Mouse (Mus musculus) mature B cell (primary cell): ENCODE results near the gene Zfp513.

Experiments
- in situ Hi-C: fragments of 300-500 bp; cut with MboI; formaldehyde crosslinking; loops from 2 replicates; pipeline ENCODE4 v1.14.3; 2019

Gene Zfp513

DNA sequence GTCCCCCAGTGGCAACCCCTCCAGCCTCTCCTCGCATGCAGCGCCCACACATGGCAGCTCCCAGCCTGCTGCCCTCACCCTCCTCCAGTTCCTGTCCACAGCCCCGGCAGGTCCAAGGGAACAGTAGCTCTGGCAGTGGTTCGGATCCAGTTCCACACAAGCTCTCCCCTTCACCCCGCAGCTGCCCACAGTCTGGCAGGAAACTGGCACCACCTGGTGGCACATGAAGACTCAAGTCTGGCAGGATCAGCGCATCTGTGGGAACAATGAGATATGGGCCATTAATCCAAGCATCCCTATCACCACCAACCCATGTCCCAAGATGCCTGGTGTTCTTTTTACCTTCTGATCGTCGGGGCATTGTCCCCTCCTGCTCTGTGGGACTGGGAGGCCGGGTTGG, 2.2 kb downstream of the Zfp513 start:
- in situ Hi-C loops, result no loop called here

DNA sequence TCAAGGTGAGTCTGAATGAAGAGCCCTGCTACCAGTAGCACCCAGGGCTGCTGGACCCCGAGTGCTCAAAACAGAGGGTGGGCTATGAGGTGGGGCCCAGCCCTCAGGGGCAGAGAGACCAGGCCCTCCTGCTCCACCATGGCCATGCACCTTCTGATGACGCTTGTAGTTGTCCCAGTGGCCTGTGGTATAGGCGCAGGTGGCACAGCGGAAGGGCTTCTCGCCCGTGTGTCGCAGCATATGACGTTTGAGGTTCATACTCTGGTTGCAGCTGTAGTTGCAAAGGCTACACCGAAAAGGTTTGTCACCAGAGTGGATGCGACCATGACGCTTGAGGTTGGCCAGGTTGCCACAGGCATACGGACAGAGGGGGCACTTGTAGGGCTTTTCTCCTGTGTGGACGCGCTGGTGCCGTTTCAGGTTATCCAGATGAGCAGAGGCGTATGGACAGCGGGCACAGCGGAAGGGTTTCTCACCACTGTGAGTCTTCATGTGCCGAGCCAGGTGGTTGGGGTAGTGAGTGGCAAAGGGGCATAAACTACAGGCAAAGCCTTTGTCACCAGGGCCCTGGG, 2.7 kb downstream of the Zfp513 start:
- in situ Hi-C loops, result no loop called here

DNA sequence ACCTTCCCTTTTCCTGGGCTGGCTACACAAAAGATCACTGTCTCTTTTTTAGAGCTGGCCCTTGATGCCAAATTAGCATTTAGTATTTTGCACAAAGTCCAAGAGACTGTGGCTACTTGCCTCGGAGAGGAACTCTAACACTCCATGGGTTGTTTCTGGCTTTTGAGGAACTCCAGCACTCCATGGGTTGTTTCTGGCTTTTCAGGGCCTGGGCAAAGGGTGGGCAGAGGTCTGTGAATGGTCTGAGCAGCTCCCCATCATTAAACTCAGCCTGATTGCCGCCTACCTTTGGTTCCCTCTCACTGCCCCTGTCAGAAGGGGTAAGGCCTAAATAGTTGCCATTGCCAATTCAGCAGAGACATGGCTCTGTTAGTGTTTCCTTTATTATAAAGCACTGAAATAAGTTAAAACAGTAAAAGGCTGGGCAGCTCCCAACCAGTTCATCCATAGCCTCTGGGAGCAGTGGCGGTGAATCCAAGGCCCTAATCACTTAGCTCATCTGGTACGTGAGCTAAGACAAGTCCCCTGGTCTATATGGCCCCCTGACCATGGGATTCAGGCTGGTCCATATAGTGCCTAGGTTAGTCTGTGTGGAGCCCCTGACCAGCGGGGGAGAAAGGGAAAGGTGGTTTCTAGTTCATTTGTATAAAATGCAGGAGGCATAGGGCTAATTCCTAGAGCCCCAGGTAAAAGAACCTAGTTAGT, 3.3 kb downstream of the Zfp513 start:
- in situ Hi-C loops, result no loop called here

DNA sequence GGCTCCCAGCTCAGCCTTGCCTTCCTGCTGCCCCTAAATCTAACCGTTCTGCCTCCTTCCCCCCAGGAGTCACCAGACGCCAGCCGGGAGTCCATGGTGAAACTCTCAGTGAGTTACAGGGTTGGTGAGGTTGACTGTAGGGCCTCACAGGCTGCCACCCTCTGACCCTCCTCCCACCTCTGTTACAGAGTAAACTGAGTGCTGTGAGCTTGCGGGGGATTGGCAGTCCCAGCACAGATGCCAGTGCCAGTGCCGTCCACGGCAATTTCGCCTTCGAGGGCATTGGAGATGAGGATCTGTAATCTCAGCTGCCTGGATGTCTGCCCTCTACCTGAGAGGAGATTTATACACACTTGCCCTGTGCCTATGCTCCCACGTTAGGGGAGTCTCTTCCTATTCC, 3.9 kb downstream of the Zfp513 start:
- in situ Hi-C loops, result no loop called here

DNA sequence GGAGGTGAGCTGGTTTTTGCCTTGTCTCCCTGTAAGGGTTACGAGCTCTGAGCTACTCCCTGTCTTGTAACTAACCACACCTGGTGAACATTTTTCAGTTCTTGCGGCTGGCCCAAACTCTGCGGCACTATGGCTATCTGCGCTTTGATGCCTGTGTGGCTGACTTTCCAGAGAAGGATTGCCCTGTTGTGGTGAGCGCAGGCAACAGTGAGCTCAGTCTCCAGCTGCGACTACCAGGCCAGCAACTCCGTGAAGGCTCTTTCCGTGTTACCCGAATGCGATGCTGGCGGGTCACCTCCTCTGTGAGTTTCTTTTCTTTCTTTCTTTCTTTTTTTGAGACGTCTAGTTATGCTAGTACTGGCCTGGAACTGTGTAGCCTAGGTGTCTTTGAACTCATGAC, 5.0 kb downstream of the Zfp513 start:
- in situ Hi-C loops, result no loop called here

DNA sequence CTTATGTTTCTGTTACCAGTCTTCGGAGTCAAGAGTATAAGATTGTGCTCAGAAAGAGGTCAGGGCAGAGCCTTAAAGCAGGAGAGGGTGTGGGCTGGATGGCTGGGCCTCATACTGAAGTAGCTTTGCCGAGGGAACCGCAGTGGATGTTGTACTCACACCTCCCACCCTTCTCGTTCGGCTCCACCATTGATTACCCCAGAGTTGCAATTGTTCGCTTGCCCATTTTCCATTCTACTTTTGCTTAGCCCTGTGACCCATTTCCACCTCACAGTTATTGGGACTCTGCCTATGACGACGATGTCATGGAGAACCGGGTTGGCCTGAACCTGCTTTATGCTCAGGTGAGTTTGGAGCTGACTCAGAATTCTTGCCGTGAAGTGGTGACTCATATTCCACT, 5.9 kb downstream of the Zfp513 start:
- in situ Hi-C loops, result no loop called here

DNA sequence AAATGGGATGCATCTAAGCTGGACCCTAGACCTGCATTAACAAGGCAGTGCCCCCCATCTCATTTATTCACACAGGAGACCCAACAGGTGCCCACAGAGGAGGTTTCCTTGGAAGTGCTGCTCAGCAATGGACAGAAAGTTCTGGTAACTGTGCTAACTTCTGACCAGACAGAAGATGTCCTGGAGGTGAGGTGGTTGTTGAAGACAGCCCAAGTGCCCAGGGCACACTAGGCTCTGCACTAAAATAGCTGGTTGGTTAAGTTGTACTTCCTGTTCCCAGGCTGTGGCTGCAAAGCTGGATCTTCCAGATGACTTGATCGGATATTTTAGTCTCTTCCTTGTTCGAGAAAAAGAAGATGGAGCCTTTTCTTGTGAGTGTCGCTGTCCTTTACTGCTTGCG, 6.4 kb downstream of the Zfp513 start:
- in situ Hi-C loops, result no loop called here

DNA sequence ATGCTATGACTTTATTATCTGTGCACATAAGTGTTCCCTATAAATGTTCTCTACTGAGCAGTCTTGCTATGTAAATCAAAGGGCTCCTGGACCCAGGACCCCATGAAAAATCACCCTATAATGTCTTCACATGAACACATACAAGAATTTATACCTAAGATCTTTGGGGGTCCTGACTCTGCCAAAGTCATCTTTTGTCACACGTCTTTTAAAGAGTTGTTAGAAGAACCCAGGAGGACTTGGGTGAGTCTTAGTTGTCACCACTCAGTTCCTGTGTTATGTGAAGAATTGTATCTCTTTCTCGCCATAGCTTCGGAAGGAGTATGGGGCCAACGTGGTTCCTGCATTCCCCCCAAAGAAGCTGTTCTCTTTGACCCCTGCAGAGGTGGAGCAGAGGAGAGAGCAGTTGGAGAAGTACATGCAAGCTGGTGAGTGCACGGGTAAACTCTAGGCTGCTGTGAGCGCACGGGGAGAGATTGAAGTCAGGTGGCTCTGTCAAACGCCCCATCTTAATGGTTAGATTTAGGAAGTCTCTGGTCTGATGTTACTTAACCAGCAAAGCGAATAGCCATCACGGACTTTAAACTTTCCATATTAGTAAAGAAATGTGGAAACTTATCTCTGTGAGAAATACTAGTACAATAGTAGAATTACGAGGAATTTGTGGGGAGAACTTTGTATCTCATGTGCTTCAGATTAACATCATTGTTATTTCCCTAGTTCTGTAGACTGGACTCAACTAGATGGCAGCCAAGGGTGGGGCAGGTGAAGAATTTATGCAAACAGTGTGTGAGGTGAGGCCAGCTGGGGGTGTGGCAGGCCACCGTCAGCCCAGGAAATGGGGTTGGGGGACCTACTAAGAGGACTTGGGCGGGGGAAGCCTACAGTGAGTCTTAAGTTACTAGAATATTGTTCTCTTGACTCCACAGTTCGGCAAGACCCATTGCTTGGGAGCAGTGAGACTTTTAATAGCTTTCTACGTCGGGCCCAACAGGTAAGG, 7.3 kb downstream of the Zfp513 start:
- in situ Hi-C loops, result loop anchor here (5.0 kb wide), 1 partner anchor 133 kb away; no protein-coding TSS in a partner anchor

DNA sequence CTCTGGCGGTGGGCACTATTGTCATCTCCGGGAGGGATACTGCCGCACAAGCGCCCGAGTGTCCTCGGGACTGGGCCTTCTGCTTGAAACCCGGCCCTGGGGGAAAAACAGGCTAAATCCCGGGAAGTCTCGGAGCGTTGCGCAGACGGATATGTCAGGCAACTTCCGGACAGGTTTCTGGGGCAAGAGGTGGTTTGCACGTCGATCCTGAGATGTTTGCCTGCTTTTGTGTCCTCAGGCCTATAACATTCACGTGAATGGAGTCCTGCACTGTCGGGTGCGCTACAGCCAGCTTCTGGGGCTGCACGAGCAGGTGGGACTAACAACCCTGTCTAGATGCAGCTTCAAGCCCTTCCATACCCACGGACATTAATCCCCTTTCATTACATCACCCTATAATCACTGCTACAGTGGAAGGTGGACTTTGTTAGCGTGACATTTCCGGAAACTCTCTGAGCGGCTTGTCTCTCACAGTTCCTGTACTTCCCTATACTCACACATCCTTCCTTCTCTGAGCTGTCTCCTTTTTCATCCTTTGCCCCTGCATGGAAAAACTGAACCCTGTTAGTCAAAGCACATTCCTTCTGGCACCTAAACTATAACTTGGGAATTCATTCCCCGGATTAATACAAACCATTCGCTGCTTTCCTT, 8.3 kb downstream of the Zfp513 start:
- in situ Hi-C loops, result loop anchor here (5.0 kb wide), 1 partner anchor 134 kb away; no protein-coding TSS in a partner anchor

DNA sequence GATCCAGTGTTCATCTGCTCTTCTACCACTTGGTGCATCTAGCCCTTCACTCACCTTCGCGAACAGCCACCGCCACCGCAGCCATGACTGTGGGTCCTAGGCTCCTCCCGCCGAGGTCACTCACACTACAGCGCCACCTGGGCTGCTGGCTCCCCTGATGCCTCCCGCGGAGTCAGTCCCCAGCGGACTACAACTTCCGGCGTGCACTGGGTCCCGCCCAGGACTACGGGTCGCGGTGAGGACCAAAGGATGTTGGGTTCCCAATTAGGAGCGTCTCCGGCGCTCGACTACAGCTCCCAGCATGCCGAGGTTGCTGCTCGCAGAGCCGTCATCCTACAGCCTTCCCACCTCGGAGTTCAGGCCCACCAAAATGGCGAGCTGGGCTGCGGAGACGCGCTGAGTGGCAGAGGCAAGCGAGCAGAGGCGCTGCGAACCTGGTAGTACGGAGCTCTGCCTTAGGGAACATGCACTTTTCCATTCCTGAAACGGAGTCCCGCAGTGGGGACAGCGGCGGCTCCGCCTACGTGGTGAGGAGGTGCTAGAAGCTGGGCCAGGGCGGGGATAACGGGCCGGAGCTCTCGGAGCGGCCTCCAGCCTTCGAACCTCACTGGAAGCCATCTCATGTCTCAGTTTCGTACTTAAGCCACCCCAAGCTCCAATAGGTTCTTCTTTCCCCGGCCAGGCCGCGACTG, 9.0 kb downstream of the Zfp513 start, which contains the start of the genes Snx17 and Eif2b4:
Gene Snx17, plus strand, starts transcription at position 289 of the 692 bp plus-strand sequence.
Gene Eif2b4, minus strand, starts transcription at position 492 of the 692 bp plus-strand sequence.
- in situ Hi-C loops, result loop anchor here (5.0 kb wide), 1 partner anchor 134 kb away; no protein-coding TSS in a partner anchor

DNA sequence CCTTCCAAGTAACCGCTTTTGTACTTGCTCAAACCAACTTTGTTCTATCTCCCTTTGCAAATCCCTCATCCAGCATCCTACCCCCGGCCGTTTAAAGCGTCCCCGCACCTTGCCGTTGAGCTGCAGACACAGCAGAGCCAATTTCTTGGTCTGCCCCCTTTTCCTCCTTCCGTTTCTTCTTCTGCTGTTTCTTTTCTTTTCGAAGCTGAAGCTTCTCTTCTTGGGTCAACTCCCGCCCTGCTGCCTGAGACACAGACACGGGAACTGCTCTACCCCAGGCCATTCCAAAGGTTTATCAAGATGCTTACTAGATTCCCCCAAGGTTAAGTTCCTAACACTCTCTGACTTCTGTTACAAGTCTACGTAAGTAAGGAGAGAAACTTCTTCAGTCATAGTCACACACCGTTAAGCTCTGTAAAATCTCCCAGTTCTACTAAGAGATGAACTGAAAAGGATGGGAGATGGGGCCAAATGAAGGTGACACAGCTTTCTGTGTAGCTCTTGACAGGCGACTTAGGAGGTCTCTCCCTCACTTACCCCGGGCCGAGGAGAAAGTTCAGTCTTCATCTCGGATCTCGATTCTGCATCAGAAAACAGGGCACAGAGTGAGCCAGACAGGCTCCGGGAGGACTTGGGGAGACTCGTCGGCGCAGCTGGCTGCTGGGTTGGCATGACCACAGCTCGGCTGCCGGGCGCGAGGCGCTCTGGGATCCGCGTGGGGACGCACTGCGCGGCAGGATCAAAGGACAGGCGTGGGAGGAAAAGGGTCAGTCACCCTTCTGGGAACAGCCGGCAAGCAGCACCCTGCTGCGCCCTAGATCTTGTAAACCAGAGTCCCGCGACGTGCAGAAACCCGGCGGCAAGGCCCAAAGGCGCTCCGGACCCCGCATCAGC, 9.8 kb downstream of the Zfp513 start:
- in situ Hi-C loops, result loop anchor here (5.0 kb wide), 1 partner anchor 135 kb away; no protein-coding TSS in a partner anchor

DNA sequence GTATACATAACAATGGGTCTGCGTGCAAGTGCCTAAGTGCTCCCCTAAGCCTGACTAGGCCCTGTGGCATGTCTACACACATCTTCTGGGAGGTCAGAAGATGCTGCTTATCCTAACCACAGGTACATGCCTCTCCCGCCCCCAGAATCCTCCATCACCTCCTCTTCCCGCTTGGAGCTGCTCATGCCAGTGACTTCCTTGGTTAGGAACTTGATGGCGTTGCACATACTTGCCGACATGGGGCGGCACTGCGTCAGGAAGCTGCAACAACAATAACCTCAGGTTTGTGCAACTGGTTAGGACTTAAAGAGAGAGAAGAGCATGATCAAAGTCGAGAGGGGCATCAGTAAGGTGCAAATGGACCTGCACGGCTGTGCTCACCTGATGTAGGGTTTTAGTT, 11.9 kb downstream of the Zfp513 start:
- in situ Hi-C loops, result loop anchor here (5.0 kb wide), 1 partner anchor 137 kb away; no protein-coding TSS in a partner anchor

DNA sequence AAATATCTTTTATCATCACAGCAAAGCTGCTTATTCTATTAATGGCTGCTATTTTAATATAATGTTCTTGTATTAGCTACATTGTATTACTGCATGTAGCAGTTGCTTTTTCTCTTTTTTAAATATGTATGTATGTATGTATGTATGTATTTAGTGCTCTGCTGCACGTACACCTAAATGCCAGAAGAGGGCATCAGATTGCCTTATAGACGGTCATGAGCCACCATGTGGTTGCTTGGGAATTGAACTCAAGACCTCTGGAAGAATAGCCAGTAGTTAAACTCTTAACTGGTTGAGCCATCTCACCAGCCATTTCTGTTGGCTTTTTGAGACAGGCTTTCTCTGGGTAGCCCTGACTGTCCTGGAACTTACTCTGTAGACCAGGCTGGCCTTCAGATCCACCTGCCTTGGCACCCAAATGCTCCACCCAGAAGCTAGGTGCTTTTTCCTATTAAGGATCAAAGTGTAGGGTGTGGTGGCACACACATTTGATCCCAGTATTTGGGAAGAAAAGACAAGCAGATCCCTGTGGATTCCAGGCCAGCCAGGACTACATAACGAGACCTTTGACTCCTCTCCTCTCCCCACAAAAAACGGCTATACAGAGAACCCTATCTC, 13.8 kb downstream of the Zfp513 start:
- in situ Hi-C loops, result no loop called here

DNA sequence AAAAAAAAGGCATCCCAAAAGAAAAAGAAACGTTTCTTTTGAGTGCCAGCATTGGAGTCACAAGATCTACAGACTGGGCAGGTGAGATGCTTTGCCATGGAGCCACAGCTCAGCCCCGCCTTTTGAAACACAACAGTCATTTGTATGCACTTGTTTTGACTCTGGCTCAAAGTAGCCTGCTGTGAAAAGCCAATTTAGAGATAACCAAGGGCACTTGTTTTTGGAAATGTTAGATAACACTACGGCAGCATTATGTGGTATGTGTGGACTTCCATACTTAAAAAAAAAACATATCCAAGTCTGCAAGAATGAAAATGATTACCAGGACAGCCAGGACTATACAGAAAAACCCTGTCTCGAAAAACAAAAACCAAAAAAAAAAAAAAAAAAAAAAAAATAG, 18.4 kb downstream of the Zfp513 start:
- in situ Hi-C loops, result no loop called here

DNA sequence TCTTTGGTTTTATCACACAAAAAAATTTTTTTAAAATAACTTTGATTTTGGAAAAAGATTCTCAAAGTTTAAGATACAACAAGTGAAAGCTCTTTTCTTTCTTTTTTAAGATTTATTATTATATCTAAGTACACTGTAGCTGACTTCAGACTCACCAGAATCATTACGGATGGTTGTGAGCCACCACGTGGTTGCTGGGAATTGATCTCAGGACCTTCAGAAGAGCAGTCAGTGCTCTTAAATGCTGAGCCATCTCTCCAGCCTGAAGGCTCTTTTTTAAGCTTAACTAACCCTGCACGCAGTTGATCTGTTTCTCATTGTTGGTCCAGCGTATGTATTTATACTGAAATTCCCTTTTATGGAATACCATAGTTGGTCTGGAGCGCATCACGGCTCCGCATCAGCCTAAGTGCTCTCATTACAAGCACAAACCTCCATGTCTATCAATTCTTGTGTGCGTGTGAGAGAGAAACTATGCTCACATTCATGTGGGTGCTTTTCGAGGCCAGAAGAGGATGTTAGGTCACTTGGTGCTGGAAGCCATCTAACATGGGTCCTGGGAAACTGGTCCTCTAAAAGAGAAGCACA, 20.8 kb downstream of the Zfp513 start:
- in situ Hi-C loops, result no loop called here

DNA sequence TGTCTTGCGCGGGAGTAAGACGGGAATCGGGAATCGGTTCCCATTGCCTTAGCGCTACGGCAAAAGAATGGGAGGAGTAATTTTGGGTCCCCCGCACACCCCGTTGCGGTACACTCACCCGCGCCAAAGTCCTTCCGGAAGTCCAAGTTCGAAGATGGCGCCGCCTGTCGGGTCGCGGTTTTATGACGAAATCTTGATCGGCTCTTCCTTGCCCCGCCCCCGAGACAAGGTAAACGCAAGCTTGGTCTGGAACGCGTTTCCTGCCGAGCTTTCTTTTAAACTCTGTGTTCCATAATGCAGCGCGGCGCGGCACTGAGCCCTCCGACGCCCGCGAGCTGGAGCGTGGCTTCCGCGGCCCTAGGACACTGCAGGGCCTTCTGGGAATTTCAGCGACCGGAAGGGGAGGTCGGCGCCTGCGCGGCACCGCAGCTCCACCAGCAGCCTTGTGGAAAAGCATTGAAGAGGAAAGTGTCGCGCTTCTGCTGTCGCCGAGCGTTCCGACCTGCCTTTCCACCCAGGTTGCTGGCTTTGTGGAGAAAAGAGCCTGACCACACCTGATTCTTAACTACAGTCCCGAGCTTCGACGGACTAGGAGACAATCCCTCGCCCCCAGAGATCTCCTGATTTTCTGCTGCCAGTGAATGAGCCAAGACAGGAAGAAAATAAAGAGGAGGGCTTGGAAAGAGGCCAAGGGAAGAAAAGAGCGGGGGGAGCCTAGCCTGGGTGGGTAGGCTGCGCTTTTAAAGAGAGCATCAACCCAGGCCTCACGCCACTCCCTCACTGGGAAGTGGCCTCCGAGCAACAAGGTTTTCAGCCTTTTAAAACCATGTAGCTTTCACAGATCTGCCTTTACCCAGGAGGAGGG, 22.1 kb downstream of the Zfp513 start, which contains the start of the genes Gm29609 and Gtf3c2:
Gene Gm29609, minus strand, starts transcription at position 146 of the 865 bp plus-strand sequence.
Gene Gtf3c2, minus strand, starts transcription at position 379 of the 865 bp plus-strand sequence.
- in situ Hi-C loops, result no loop called here

DNA sequence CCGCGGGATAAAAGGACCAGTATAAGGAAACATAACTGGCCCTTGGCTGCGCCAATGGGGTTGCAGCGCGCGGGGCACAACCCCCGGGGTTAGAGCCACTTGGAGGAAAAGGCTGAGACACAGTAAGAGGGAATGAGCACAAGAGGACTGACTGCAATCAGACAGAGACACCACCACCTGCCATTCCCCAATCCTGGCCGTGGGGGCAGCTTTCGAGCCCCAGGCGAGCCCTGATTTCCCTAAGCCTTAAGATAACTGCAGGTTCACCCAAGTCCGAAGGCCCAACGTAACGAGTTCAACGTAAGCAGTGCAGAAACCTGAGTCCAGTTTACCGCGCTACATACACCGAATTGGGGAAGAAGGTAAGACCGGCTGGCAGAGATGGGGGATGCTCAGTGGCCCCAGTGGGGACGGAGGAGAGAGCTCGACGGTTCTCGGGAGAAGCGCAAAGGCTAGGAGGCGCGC, 22.8 kb downstream of the Zfp513 start:
- in situ Hi-C loops, result no loop called here

DNA sequence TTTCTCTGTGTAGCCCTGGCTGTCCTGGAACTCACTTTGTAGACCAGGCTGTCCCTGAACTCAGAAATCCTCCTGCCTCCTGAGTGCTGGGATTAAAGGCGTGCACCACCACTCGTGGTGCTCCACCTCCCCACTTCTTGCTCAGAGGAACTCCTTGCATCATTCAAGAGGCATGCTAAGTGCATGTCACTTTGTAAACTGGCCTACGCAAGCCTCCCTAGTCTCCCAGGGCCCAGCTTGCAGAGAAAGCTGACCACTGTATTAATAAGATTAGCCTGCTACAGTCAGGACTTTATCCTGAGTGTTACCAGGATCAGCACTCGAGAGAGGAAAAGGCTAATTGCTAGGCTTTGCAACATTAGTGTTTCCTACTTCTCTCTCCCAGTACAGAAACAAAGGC, 33.5 kb downstream of the Zfp513 start:
- in situ Hi-C loops, result no loop called here
